Mouse (Mus musculus): ENCODE results near the gene Gfer.
A peak's percentile ranks its signal among the peaks of the same experiment; 100 is the strongest.

Gfer gene

GRCm38 (mm10) chr17:24696011-24696697 is at the start of gene Gfer, which contains the start of gene Noxo1:
Gene Gfer, minus strand, starts transcription at chr17:24696156.
Gene Noxo1, plus strand, starts transcription at chr17:24696234.
- peak; percentile 76 to 80 for DNase-seq

- no peak for DNase-seq
Observed at GRCm38 (mm10) chr17:24744381-24744780, 48.4 kb upstream of the Gfer start.

GRCm38 (mm10) chr17:24743896-24744295 is 47.9 kb upstream of the Gfer start:
- DNase-seq: no peak

- no peak for DNase-seq
Observed at GRCm38 (mm10) chr17:24742307-24742706, 46.4 kb upstream of the Gfer start.

GRCm38 (mm10) chr17:24739926-24740325 is 44.0 kb upstream of the Gfer start:
- no peak for DNase-seq

- DNase-seq: no peak
Observed at GRCm38 (mm10) chr17:24738238-24738637, 42.3 kb upstream of the Gfer start.

- DNase-seq: no peak
Observed at GRCm38 (mm10) chr17:24737135-24737810, 41.3 kb upstream of the Gfer start.

- DNase-seq: peak; percentile 91 to 94
Observed at GRCm38 (mm10) chr17:24736330-24737051, 40.5 kb upstream of the Gfer start, which contains the start of gene Msrb1. Gene Msrb1, plus strand, starts transcription at chr17:24736642.

GRCm38 (mm10) chr17:24735446-24735845 is 39.5 kb upstream of the Gfer start:
- DNase-seq: no peak

GRCm38 (mm10) chr17:24734513-24734912 is 38.6 kb upstream of the Gfer start:
- no peak for DNase-seq

- no peak for DNase-seq
Observed at GRCm38 (mm10) chr17:24733434-24734050, 37.6 kb upstream of the Gfer start.

GRCm38 (mm10) chr17:24732233-24732935 is 36.4 kb upstream of the Gfer start:
- DNase-seq: no peak

GRCm38 (mm10) chr17:24730787-24731186 is 34.8 kb upstream of the Gfer start:
- DNase-seq: no peak

GRCm38 (mm10) chr17:24729067-24729466 is 33.1 kb upstream of the Gfer start:
- no peak for DNase-seq

GRCm38 (mm10) chr17:24728184-24728583 is 32.2 kb upstream of the Gfer start:
- no peak for DNase-seq

- no peak for DNase-seq
Observed at GRCm38 (mm10) chr17:24727618-24728017, 31.7 kb upstream of the Gfer start, which contains the start of gene Rpl3l. Gene Rpl3l, plus strand, starts transcription at chr17:24727820.

GRCm38 (mm10) chr17:24725637-24726390 is 29.9 kb upstream of the Gfer start:
- DNase-seq: no peak

GRCm38 (mm10) chr17:24724184-24724583 is 28.2 kb upstream of the Gfer start, which contains the start of gene Ndufb10:
Gene Ndufb10, minus strand, starts transcription at chr17:24724478.
- peak; percentile 98 for DNase-seq

GRCm38 (mm10) chr17:24723881-24724180 is 27.9 kb upstream of the Gfer start:
- no peak for DNase-seq

- DNase-seq: no peak
Observed at GRCm38 (mm10) chr17:24723122-24723880, 27.3 kb upstream of the Gfer start.
